Mouse (Mus musculus) neural tube, embryonic 13.5 days (tissue): ENCODE measurements around the gene Tfap4. TPM values are rescaled to one million over a fixed set of nuclear protein-coding genes. Genes with fewer than 3 reads are reported as not detected.
"Not testable (repeated sequence)": the region's sequence is repeated elsewhere in the genome, so short reads cannot be mapped to it uniquely, and the experiment has no call there.

Source experiments
- ATAC-seq: fragments of 200-750 bp; cut with Nextera tagmentation; 2 replicates; pipeline ENCODE4 v1.8.0; 2017; ENCODE audit warnings: low read depth, mild to moderate bottlenecking, moderate TSS enrichment, moderate library complexity
- H3K27ac ChIP-seq: fragments of 300-500 bp; sonication (generic); replicated peaks from 2 replicates; pipeline ENCODE4 v1.5.1; 2015; ENCODE audit warnings: moderate library complexity, mild to moderate bottlenecking, inconsistent platforms
- H3K27me3 ChIP-seq: fragments of 300-500 bp; sonication (generic); 2 replicates; pipeline ENCODE4 v1.6.1; 2015; ENCODE audit warnings: mild to moderate bottlenecking, inconsistent platforms
- H3K36me3 ChIP-seq: fragments of 300-500 bp; sonication (generic); 2 replicates; pipeline ENCODE4 v1.6.1; 2015; ENCODE audit warnings: mild to moderate bottlenecking, inconsistent platforms
- H3K4me1 ChIP-seq: fragments of 300-500 bp; sonication (generic); replicated peaks from 2 replicates; pipeline ENCODE4 v1.6.1; 2015; ENCODE audit warnings: inconsistent platforms
- H3K4me2 ChIP-seq: fragments of 300-500 bp; sonication (generic); 2 replicates; pipeline ENCODE4 v1.6.1; 2015; ENCODE audit warnings: inconsistent platforms, mild to moderate bottlenecking, moderate library complexity
- H3K4me3 ChIP-seq: fragments of 300-500 bp; sonication (generic); 2 replicates; pipeline ENCODE4 v1.5.1; 2015; ENCODE audit warnings: mild to moderate bottlenecking, inconsistent platforms
- H3K9ac ChIP-seq: fragments of 300-500 bp; sonication (generic); 2 replicates; pipeline ENCODE4 v1.6.1; 2015; ENCODE audit warnings: moderate library complexity, mild to moderate bottlenecking, inconsistent platforms
- H3K9me3 ChIP-seq: fragments of 300-500 bp; sonication (generic); 2 replicates; pipeline ENCODE4 v1.6.1; 2016; ENCODE audit warnings: inconsistent platforms
- WGBS: fragments of 180-500 bp; shearing (Covaris S2); methylation state at CpG from one replicate; pipeline ENCODE4 v1.1.7; 2015; 5-methylcytosine and 5-hydroxymethylcytosine counted together
- polyA plus RNA-seq: library from polyadenylated mRNA; unstranded; fragments of >200 nt; fragmentation: Nextera tagmentation; extraction: Ambion mirVana; gene quantifications from 2 replicates; pipeline ENCODE4 v1.2.1, GENCODE M21; 2015

Tfap4 gene
- polyA plus RNA-seq, 1 experiment from 2014 or later = 10.2 TPM

DNA sequence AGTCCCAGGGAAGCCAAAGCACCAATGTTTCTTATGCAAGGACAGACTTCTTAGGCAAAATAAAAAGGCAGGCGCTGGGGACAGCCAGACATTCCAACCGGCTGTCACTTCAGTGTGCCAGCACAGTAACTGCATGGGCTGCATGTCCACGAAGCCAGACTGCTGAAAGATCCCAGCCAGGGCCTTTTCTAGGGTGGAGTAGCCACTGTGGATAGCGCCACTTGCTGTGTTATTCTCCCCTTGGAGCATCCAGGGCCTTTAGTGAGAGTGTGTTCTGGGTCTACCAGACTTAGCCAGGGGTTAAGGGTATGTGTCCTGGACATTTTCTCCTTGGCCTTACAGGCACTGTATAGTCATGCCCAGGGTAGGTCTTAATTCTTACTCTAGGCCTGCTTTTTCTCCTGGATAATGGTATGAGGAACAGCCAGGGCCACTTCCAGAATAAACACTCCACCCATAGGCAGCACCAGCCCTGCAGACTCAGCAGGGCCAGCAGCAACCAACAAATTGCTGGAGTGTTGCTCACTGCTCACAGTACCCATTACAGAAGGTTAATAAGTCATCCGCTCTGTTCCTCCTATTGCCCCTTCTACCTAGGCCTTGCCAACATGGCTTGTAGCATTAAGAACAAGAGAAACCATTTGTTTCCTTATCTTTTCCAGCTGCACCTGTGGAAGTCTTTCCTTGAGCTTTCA, 28.0 kb upstream of the Tfap4 start:
- no peak overlapping the region for H3K9ac ChIP-seq
- H3K9me3 ChIP-seq = no peaks in the 10 kb centered on the region
- H3K4me1 ChIP-seq = peaks cover 26% of the 10 kb centered on the region
- H3K27ac ChIP-seq = peak overlapping the region; percentile 82
- 58% methylated on average over 5 of the region's 5 CpGs for WGBS
- peaks cover 9% of the 10 kb centered on the region for H3K36me3 ChIP-seq
- no peaks in the 10 kb centered on the region for H3K27me3 ChIP-seq
- 0 out of 2 replicates have a peak overlapping the region, but pooled peaks have one; percentile 50 for H3K4me3 ChIP-seq
- no peak for ATAC-seq
- H3K4me2 ChIP-seq = peak overlapping the region; percentile 66

DNA sequence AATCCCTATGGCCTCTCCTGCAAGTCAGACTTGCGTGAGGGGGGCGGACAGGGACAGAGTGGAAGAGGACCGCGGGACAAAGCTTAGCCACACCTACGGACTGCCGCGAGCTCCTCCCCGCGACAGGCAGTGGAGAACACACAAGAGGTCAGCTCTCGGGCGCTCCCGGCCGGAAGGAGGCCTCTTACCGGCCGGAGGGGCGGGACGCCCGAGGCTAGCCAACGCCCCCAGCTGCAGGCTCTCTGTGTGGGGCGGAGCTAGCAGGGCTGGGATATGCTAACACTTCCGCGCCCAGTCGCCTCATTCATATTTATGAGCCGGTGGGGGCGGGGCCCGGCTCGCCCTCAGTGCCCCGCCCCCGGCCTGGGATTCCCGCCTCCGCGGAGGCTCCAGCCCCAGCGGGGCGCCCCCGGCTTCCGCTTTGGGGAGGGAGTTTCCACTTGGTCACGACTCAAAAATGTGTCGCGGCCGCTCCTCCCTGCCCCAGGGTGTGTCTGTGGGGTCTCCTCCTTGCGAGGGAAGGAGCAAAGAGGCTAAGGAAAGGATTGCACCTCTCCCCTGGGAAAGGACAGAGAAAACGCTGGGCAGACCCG, 27.0 kb upstream of the Tfap4 start:
- Histone ChIP-seq H3K9me3 (no peaks in the 10 kb centered on the region), H3K9ac (peak overlapping the region; percentile 70), H3K4me1 (peaks cover 16% of the 10 kb centered on the region), H3K4me2 (peak overlapping the region; percentile 66), H3K4me3 (peak overlapping the region; percentile 50), H3K36me3 (peaks cover 9% of the 10 kb centered on the region), H3K27me3 (no peaks in the 10 kb centered on the region), H3K27ac (peak overlapping the region; percentile 82)
- WGBS = under 1% methylated on average over 43 of the region's 43 CpGs
- ATAC-seq = peak; percentile 97

- ATAC-seq = peak; percentile 54
- H3K4me3 ChIP-seq = peak overlapping the region; percentile 50
- no peaks in the 10 kb centered on the region for H3K27me3 ChIP-seq
- no peaks in the 10 kb centered on the region for H3K9me3 ChIP-seq
- H3K4me2 ChIP-seq = peak overlapping the region; percentile 66
- H3K4me1 ChIP-seq = peaks cover 16% of the 10 kb centered on the region
- peak overlapping the region; percentile 70 for H3K9ac ChIP-seq
- WGBS = 10% methylated on average over 14 of the region's 14 CpGs
- H3K27ac ChIP-seq = peak overlapping the region; percentile 82
- peaks cover 6% of the 10 kb centered on the region for H3K36me3 ChIP-seq
Observed at GRCm38 (mm10) chr16:4585642-4586530, 26.2 kb upstream of the Tfap4 start.

GRCm38 (mm10) chr16:4584438-4584837, 24.8 kb upstream of the Tfap4 start:
- ATAC-seq = no peak
- Histone ChIP-seq H3K4me1 (peaks cover 16% of the 10 kb centered on the region), H3K4me3 (no peak overlapping the region), H3K27ac (no peak overlapping the region), H3K36me3 (no peaks in the 10 kb centered on the region), H3K9ac (no peak overlapping the region), H3K27me3 (no peaks in the 10 kb centered on the region), H3K9me3 (no peaks in the 10 kb centered on the region), H3K4me2 (no peak overlapping the region)
- 77% methylated on average over 5 of the region's 5 CpGs for WGBS

GRCm38 (mm10) chr16:4583807-4584206, 24.2 kb upstream of the Tfap4 start:
- Histone ChIP-seq H3K27ac (no peak overlapping the region), H3K4me1 (peaks cover 16% of the 10 kb centered on the region), H3K4me3 (no peak overlapping the region), H3K27me3 (no peaks in the 10 kb centered on the region), H3K9me3 (no peaks in the 10 kb centered on the region), H3K9ac (no peak overlapping the region), H3K36me3 (no peaks in the 10 kb centered on the region), H3K4me2 (no peak overlapping the region)
- 83% methylated on average over 3 of the region's 3 CpGs for WGBS
- no peak for ATAC-seq

DNA sequence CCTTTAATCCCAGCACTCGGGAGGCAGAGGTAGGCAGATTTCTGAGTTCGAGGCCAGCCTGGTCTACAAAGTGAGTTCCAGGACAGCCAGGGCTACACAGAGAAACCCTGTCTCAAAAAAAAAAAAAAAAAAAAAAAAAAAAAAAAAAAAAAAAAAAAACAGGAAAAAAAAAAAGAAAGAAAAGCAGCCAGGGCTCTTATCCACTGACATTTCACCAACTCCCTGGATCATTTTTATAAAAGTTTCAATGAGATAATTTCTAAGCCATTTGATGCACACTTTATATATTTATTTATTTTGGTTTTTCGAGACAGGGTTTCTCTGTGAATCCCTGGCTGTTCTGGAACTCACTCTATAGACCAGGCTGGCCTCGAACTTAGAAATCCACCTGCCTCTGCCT, 21.5 kb upstream of the Tfap4 start:
- not testable (repeated sequence) for H3K9me3 ChIP-seq, H3K36me3 ChIP-seq, H3K4me2 ChIP-seq, ATAC-seq, H3K4me1 ChIP-seq, H3K9ac ChIP-seq, H3K27me3 ChIP-seq, H3K27ac ChIP-seq, H3K4me3 ChIP-seq
- 87% methylated on average over 4 of the region's 4 CpGs for WGBS

GRCm38 (mm10) chr16:4578630-4579029, 19.0 kb upstream of the Tfap4 start:
- H3K9me3 ChIP-seq = no peaks in the 10 kb centered on the region
- no peaks in the 10 kb centered on the region for H3K36me3 ChIP-seq
- H3K9ac ChIP-seq = no peak overlapping the region
- no peaks in the 10 kb centered on the region for H3K27me3 ChIP-seq
- ATAC-seq = no peak
- H3K4me1 ChIP-seq = no peaks in the 10 kb centered on the region
- no peak overlapping the region for H3K27ac ChIP-seq
- no peak overlapping the region for H3K4me3 ChIP-seq
- no peak overlapping the region for H3K4me2 ChIP-seq
- WGBS = 57% methylated on average over 7 of the region's 7 CpGs

- WGBS = 69% methylated on average over 2 of the region's 2 CpGs
- H3K4me3 ChIP-seq = no peak overlapping the region
- H3K27me3 ChIP-seq = no peaks in the 10 kb centered on the region
- no peak overlapping the region for H3K4me2 ChIP-seq
- H3K9me3 ChIP-seq = no peaks in the 10 kb centered on the region
- no peaks in the 10 kb centered on the region for H3K36me3 ChIP-seq
- no peaks in the 10 kb centered on the region for H3K4me1 ChIP-seq
- ATAC-seq = no peak
- no peak overlapping the region for H3K27ac ChIP-seq
- no peak overlapping the region for H3K9ac ChIP-seq
Observed at GRCm38 (mm10) chr16:4576873-4577272, 17.2 kb upstream of the Tfap4 start.

DNA sequence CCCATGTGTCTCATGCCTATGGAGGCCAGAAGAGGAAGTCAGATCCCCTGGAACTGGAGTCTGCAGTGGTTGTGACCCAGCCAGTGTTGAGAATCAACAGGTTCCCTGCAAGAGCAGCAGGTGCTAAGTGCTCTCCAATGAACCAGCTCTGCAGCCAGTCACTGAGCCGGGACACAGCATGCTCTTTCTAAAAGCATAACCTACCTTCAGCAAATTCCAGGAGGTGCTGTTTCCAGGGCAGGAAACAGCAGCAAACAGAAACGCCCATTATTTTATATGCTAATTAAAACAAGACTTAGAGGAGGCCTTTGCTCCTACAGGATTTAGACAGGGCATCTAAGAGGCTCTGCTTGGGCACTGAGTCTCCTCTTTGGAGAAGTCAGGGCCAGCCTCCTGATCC, 16.4 kb upstream of the Tfap4 start:
- Histone ChIP-seq H3K4me3 (no peak overlapping the region), H3K9ac (no peak overlapping the region), H3K36me3 (no peaks in the 10 kb centered on the region), H3K4me1 (no peaks in the 10 kb centered on the region), H3K27ac (no peak overlapping the region), H3K27me3 (no peaks in the 10 kb centered on the region), H3K9me3 (no peaks in the 10 kb centered on the region), H3K4me2 (no peak overlapping the region)
- no peak for ATAC-seq
- WGBS = 48% methylated on average over 2 of the region's 2 CpGs

- Histone ChIP-seq H3K27ac (no peak overlapping the region), H3K36me3 (no peaks in the 10 kb centered on the region), H3K9me3 (no peaks in the 10 kb centered on the region), H3K4me3 (no peak overlapping the region), H3K27me3 (no peaks in the 10 kb centered on the region), H3K4me1 (0 out of 2 replicates have a peak, but pooled peaks cover 3% of the 10 kb centered on the region), H3K9ac (no peak overlapping the region), H3K4me2 (no peak overlapping the region)
- 47% methylated on average over 4 of the region's 4 CpGs for WGBS
- ATAC-seq = no peak
Observed at GRCm38 (mm10) chr16:4570737-4571136, 11.1 kb upstream of the Tfap4 start.

DNA sequence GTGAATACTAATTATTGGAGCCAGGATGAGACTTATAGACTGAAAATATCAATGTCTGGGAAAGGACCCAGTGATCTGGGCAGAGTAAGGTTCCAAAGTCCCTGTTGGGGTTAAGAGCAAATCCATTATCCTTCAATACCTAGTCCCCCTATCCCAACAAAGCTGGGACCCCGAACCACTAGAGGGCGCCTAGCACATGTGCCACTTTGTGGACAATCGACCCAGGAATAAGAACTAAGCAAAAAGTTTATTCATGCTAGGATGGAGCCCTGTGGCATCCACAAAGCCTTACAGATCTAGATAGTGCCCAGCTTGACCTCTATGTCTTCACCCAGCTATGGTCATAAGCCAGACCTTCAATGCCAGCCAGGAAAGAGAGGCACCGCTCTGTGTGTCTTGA, 8.3 kb upstream of the Tfap4 start:
- no peak overlapping the region for H3K4me2 ChIP-seq
- no peak overlapping the region for H3K27ac ChIP-seq
- no peaks in the 10 kb centered on the region for H3K36me3 ChIP-seq
- H3K4me1 ChIP-seq = 0 out of 2 replicates have a peak, but pooled peaks cover 3% of the 10 kb centered on the region
- no peaks in the 10 kb centered on the region for H3K27me3 ChIP-seq
- no peak overlapping the region for H3K4me3 ChIP-seq
- peak; percentile 25; the same call in 1 of the 2 replicates for ATAC-seq
- 17% methylated on average over 4 of the region's 4 CpGs for WGBS
- no peaks in the 10 kb centered on the region for H3K9me3 ChIP-seq
- H3K9ac ChIP-seq = no peak overlapping the region
